Mouse (Mus musculus) CH12.LX (cell line): ENCODE data around the gene Fam78b.

Experiments
- BHLHE40 ChIP-seq: IDR thresholded peaks from 2 replicates; pipeline ENCODE4 v1.6.1; 2011; ENCODE audit warnings: mild to moderate bottlenecking, low read depth, low read length, improper control_type of control experiment
- CHD1 ChIP-seq: IDR thresholded peaks from 2 replicates; pipeline ENCODE4 v1.6.1; 2012; ENCODE audit warnings: low read depth, low read length, improper control_type of control experiment, inconsistent platforms
- CHD2 ChIP-seq: IDR thresholded peaks from 2 replicates; pipeline ENCODE4 v1.6.1; 2011; ENCODE audit warnings: low read length, improper control_type of control experiment
- CTCF ChIP-seq, 2 experiments: IDR thresholded peaks in 1 of 2; conservative IDR thresholded peaks in 1 of 2; 2 replicates each; pipeline ENCODE4 v1.5.1; 2011 to 2012; ENCODE audit warnings: low read depth in 2 of 2, low read length in 2 of 2, improper control_type of control experiment in 1 of 2, inconsistent platforms in 1 of 2, mild to moderate bottlenecking in 1 of 2, moderate library complexity in 1 of 2
- ELF1 ChIP-seq: IDR thresholded peaks from 2 replicates; pipeline ENCODE4 v1.6.1; 2014; ENCODE audit warnings: low read depth, mild to moderate bottlenecking, inconsistent platforms, low read length, improper control_type of control experiment
- EP300 ChIP-seq: IDR thresholded peaks from 2 replicates; pipeline ENCODE4 v1.6.1; 2011; ENCODE audit warnings: low read length, improper control_type of control experiment
- JUN ChIP-seq: IDR thresholded peaks from 2 replicates; pipeline ENCODE4 v1.6.1; 2011; ENCODE audit warnings: low read depth, mild to moderate bottlenecking, low read length, improper control_type of control experiment, moderate library complexity; ENCODE audit not compliant: insufficient read depth
- KAT2A ChIP-seq: IDR thresholded peaks from 2 replicates; pipeline ENCODE4 v1.6.1; 2012; ENCODE audit warnings: low read length, improper control_type of control experiment, inconsistent platforms; ENCODE audit not compliant: insufficient replicate concordance
- MAX ChIP-seq: IDR thresholded peaks from 2 replicates; pipeline ENCODE4 v1.6.1; 2011; ENCODE audit warnings: low read length, improper control_type of control experiment
- MYC ChIP-seq: IDR thresholded peaks from 2 replicates; pipeline ENCODE4 v1.6.1; 2011; ENCODE audit warnings: low read depth, mild to moderate bottlenecking, improper control_type of control experiment, low read length
- NELFE ChIP-seq: IDR thresholded peaks from 2 replicates; pipeline ENCODE4 v1.6.1; 2011; ENCODE audit warnings: low read depth, low read length, improper control_type of control experiment
- POLR2A ChIP-seq: IDR thresholded peaks from 2 replicates; pipeline ENCODE4 v1.6.1; 2011; ENCODE audit warnings: low read depth, mild to moderate bottlenecking, improper control_type of control experiment, low read length
- ZNF384 ChIP-seq: IDR thresholded peaks from 2 replicates; pipeline ENCODE4 v1.6.1; 2012; ENCODE audit warnings: low read depth, low read length, improper control_type of control experiment, inconsistent platforms

- TF ChIP-seq CTCF (conservative IDR thresholded peaks at IDR 0.05 in 1 of 2, IDR thresholded peaks at IDR 0.05 in 1 of 2; ENCODE audit: low read depth in 2 of 2, low read length in 2 of 2) = no peak
- TF ChIP-seq ELF1 = no peak
- no peak for TF ChIP-seq MYC
- TF ChIP-seq ZNF384 = no peak
- no peak for TF ChIP-seq JUN
- no peak for TF ChIP-seq MAX
- TF ChIP-seq POLR2A = no peak
- no peak for TF ChIP-seq EP300
- TF ChIP-seq BHLHE40 = no peak
- TF ChIP-seq KAT2A = no peak
- no peak for TF ChIP-seq CHD2
- no peak for TF ChIP-seq CHD1
- no peak for TF ChIP-seq NELFE
Measured at GRCm38 (mm10) chr1:167007341-167007740, 6.1 kb downstream of the Fam78b start.
